Mouse (Mus musculus) megakaryocyte, embryonic 14.5 days (primary cell): ENCODE measurements around the gene Tpgs1. TPM values are rescaled to one million over a fixed set of nuclear protein-coding genes. Genes with fewer than 3 reads are reported as not detected.

ENCODE experiments used
- H3K27me3 ChIP-seq: replicated peaks from 2 replicates; pipeline ENCODE3; 2012; ENCODE audit warnings: inconsistent platforms
- H3K36me3 ChIP-seq: replicated peaks from 2 replicates; pipeline ENCODE3; 2012; ENCODE audit warnings: low read length, inconsistent platforms, mixed read lengths
- H3K4me1 ChIP-seq: 2 replicates; pipeline ENCODE4 v1.6.1; 2012; ENCODE audit warnings: inconsistent platforms
- H3K4me3 ChIP-seq: replicated peaks from 2 replicates; pipeline ENCODE3; 2012; ENCODE audit warnings: moderate library complexity, mild to moderate bottlenecking, inconsistent platforms
- H3K9me3 ChIP-seq: 2 replicates; pipeline ENCODE4 v1.6.1; 2012; ENCODE audit warnings: inconsistent platforms
- FLI1 ChIP-seq: IDR thresholded peaks from 2 replicates; pipeline ENCODE4 v1.6.1; 2012; ENCODE audit warnings: low read length, inconsistent platforms, mixed read lengths
- GATA1 ChIP-seq: IDR thresholded peaks from 3 replicates; pipeline ENCODE4 v1.6.1; 2012; ENCODE audit warnings: mixed read lengths, low read length, inconsistent platforms, borderline replicate concordance
- polyA plus RNA-seq: library from polyadenylated mRNA; stranded (reverse); fragments of >175 nt; gene quantifications from 2 replicates; pipeline ENCODE4 v1.2.3, GENCODE M21; 2012; ENCODE audit warnings: low replicate concordance; ENCODE audit not compliant: insufficient read depth

The Tpgs1 gene
- polyA plus RNA-seq = 209 and 257 TPM in 2 replicates

- Histone ChIP-seq H3K9me3 (no peaks in the 10 kb centered on the region), H3K36me3 (peaks cover 21% of the 10 kb centered on the region), H3K4me1 (peaks cover 37% of the 10 kb centered on the region), H3K27me3 (peaks cover 12% of the 10 kb centered on the region), H3K4me3 (peak within 1 kb of the TSS; percentile 98)
- no peak for TF ChIP-seq GATA1
- TF ChIP-seq FLI1 = no peak; the same call in 1 of the 2 replicates
Measured at GRCm38 (mm10) chr10:79668771-79669575, at the start of gene Tpgs1. Tpgs1 (plus strand) TSS chr10:79669369.

GRCm38 (mm10) chr10:79623950-79624349 is 45.2 kb upstream of the Tpgs1 start:
- Histone ChIP-seq H3K9me3 (no peaks in the 10 kb centered on the region), H3K4me3 (no peak overlapping the region), H3K36me3 (no peaks in the 10 kb centered on the region), H3K27me3 (peaks cover 81% of the 10 kb centered on the region), H3K4me1 (no peaks in the 10 kb centered on the region)
- TF ChIP-seq FLI1 = no peak
- no peak for TF ChIP-seq GATA1

- Histone ChIP-seq H3K4me1 (no peaks in the 10 kb centered on the region), H3K27me3 (peaks cover 74% of the 10 kb centered on the region), H3K36me3 (no peaks in the 10 kb centered on the region), H3K9me3 (peaks cover 5% of the 10 kb centered on the region), H3K4me3 (no peak overlapping the region)
- no peak for TF ChIP-seq GATA1
- TF ChIP-seq FLI1 = no peak
Measured at GRCm38 (mm10) chr10:79625398-79625797, 43.8 kb upstream of the Tpgs1 start.

- H3K4me1 ChIP-seq = no peaks in the 10 kb centered on the region
- H3K4me3 ChIP-seq = no peak overlapping the region
- peaks cover 69% of the 10 kb centered on the region for H3K27me3 ChIP-seq
- peaks cover 6% of the 10 kb centered on the region for H3K9me3 ChIP-seq
- no peaks in the 10 kb centered on the region for H3K36me3 ChIP-seq
- no peak for TF ChIP-seq FLI1
- TF ChIP-seq GATA1 = no peak
Measured at GRCm38 (mm10) chr10:79626156-79626555, 43.0 kb upstream of the Tpgs1 start.

GRCm38 (mm10) chr10:79628377-79628776 is 40.8 kb upstream of the Tpgs1 start:
- peaks cover 71% of the 10 kb centered on the region for H3K27me3 ChIP-seq
- H3K36me3 ChIP-seq = no peaks in the 10 kb centered on the region
- peaks cover 6% of the 10 kb centered on the region for H3K9me3 ChIP-seq
- H3K4me3 ChIP-seq = no peak overlapping the region
- H3K4me1 ChIP-seq = peaks cover 3% of the 10 kb centered on the region; the same call in 1 of the 2 replicates
- TF ChIP-seq FLI1 (no peak), GATA1 (no peak)

GRCm38 (mm10) chr10:79631432-79631831 is 37.7 kb upstream of the Tpgs1 start:
- no peak overlapping the region for H3K4me3 ChIP-seq
- H3K27me3 ChIP-seq = peaks cover 74% of the 10 kb centered on the region
- TF ChIP-seq FLI1 (no peak), GATA1 (no peak)
- H3K4me1 ChIP-seq = peaks cover 9% of the 10 kb centered on the region; the same call in 1 of the 2 replicates
- H3K9me3 ChIP-seq = peaks cover 10% of the 10 kb centered on the region
- H3K36me3 ChIP-seq = no peaks in the 10 kb centered on the region

- TF ChIP-seq FLI1 (no peak), GATA1 (no peak)
- H3K4me3 ChIP-seq = peak overlapping the region; percentile 12
- H3K9me3 ChIP-seq = peaks cover 13% of the 10 kb centered on the region
- peaks cover 82% of the 10 kb centered on the region for H3K27me3 ChIP-seq
- H3K36me3 ChIP-seq = no peaks in the 10 kb centered on the region
- H3K4me1 ChIP-seq = peaks cover 16% of the 10 kb centered on the region
Measured at GRCm38 (mm10) chr10:79633006-79633777, 36.0 kb upstream of the Tpgs1 start.

GRCm38 (mm10) chr10:79636287-79636686 is 32.9 kb upstream of the Tpgs1 start:
- Histone ChIP-seq H3K4me1 (peaks cover 16% of the 10 kb centered on the region), H3K4me3 (no peak overlapping the region), H3K36me3 (no peaks in the 10 kb centered on the region), H3K9me3 (0 out of 2 replicates have a peak, but pooled peaks cover 6% of the 10 kb centered on the region), H3K27me3 (peaks cover 87% of the 10 kb centered on the region)
- TF ChIP-seq GATA1 (no peak), FLI1 (no peak)

GRCm38 (mm10) chr10:79637128-79638110 is 31.8 kb upstream of the Tpgs1 start, which contains the start of gene Shc2:
Shc2 (minus strand) TSS chr10:79637918.
- Histone ChIP-seq H3K4me1 (peaks cover 16% of the 10 kb centered on the region), H3K36me3 (no peaks in the 10 kb centered on the region), H3K4me3 (peak within 1 kb of the TSS; percentile 11), H3K27me3 (peaks cover 82% of the 10 kb centered on the region), H3K9me3 (0 out of 2 replicates have a peak, but pooled peaks cover 6% of the 10 kb centered on the region)
- TF ChIP-seq FLI1 (no peak), GATA1 (no peak)
